Comparison of ENCODE assay signal across 29 mouse cellular contexts in genomic region chr12:73441326-73441725, GRCm38 (mm10).
DNase-seq lines count a peak whose midpoint lies in the region; ATAC-seq and TF ChIP-seq lines count a peak whose summit lies in the region.
"Had no signal": no experiment of that assay in that cellular context is flagged by ENCODE, and none has a peak within 500 bp of the region (broad histone marks: within the 10 kb centered on the region; RNA-seq: fewer than 3 reads in every experiment).

No protein-coding gene starts in this region.

- no peak overlapping the region for H3K4me2 ChIP-seq in kidney, embryonic 15.5 days
- no peak overlapping the region for H3K4me2 ChIP-seq in kidney, postnatal 0 days (ENCODE audit: low read length)
- H3K4me2 ChIP-seq: embryonic facial prominence, embryonic 13.5 days; forebrain, embryonic 12.5 days; forebrain, embryonic 15.5 days; heart, embryonic 12.5 days; heart, embryonic 15.5 days; hindbrain, embryonic 13.5 days had no signal

- H3K27ac ChIP-seq in kidney, embryonic 15.5 days: 0 out of 2 replicates have a peak overlapping the region, but pooled peaks have one; percentile 27
- peak overlapping the region; percentile 16; the same call in 1 of the 2 replicates for H3K27ac ChIP-seq in kidney, postnatal 0 days
- H3K27ac ChIP-seq: embryonic facial prominence, embryonic 10.5 days; embryonic facial prominence, embryonic 13.5 days; forebrain, embryonic 12.5 days; forebrain, embryonic 15.5 days; heart, embryonic 15.5 days; hindbrain, embryonic 10.5 days; hindbrain, embryonic 13.5 days had no signal

- 64% methylated on average over 1 of the region's 1 CpGs for WGBS in kidney, embryonic 15.5 days
- 60% methylated on average over 1 of the region's 1 CpGs for WGBS in kidney, postnatal 0 days

- no peak overlapping the region for H3K9ac ChIP-seq in kidney, embryonic 15.5 days
- no peak overlapping the region for H3K9ac ChIP-seq in kidney, postnatal 0 days (ENCODE audit: low read depth, low read length)
- H3K9ac ChIP-seq: embryonic facial prominence, embryonic 13.5 days; forebrain, embryonic 12.5 days; forebrain, embryonic 15.5 days; heart, embryonic 15.5 days; hindbrain, embryonic 13.5 days had no signal

- DNase-seq in kidney, adult 11 months: peak; percentile 41
- DNase-seq in kidney, postnatal 10 days: no peak
- DNase-seq in kidney, postnatal 4 days: no peak
- no peak for DNase-seq in kidney, postnatal 0 days (ENCODE audit: low spot score)
- DNase-seq in adrenal gland, adult 8-10 months: no peak
- DNase-seq: adrenal gland, adult 2 months; adrenal gland, postnatal 25 days; cerebellum, adult 11-12 months; cerebellum, adult 8-10 months; cerebellum, postnatal 10 days; cerebellum, postnatal 36 days; embryo, embryonic 11 days; gastrocnemius, postnatal 25 days; heart, adult 18-20 months; heart, postnatal 10 days; heart, postnatal 36 days had no signal

- peaks cover 9% of the 10 kb centered on the region for H3K4me1 ChIP-seq in kidney, embryonic 15.5 days
- 0 out of 2 replicates have a peak, but pooled peaks cover 4% of the 10 kb centered on the region for H3K4me1 ChIP-seq in kidney, postnatal 0 days (replicated peaks; ENCODE audit: insufficient read depth, low read length)
- H3K4me1 ChIP-seq: forebrain, embryonic 12.5 days; forebrain, embryonic 15.5 days; heart, embryonic 12.5 days; heart, embryonic 15.5 days; hindbrain, embryonic 13.5 days had no signal

- TF ChIP-seq CTCF in kidney, postnatal 0 days (IDR thresholded peaks at IDR 0.05; ENCODE audit: low read depth): no peak

- H3K4me3 ChIP-seq in kidney, embryonic 15.5 days (replicated peaks): no peak overlapping the region
- no peak overlapping the region for H3K4me3 ChIP-seq in kidney, postnatal 0 days (replicated peaks; ENCODE audit: low read depth, low read length)
- H3K4me3 ChIP-seq: embryonic facial prominence, embryonic 10.5 days; embryonic facial prominence, embryonic 13.5 days; erythroblast, embryonic 14.5 days; forebrain, embryonic 12.5 days; forebrain, embryonic 15.5 days; heart, embryonic 12.5 days; heart, embryonic 15.5 days; hindbrain, embryonic 10.5 days; hindbrain, embryonic 13.5 days had no signal

- 0 out of 2 replicates have a peak, but pooled peaks have one; percentile 54 for ATAC-seq in kidney, embryonic 15.5 days (replicated peaks; ENCODE audit: low FRiP score)
- ATAC-seq in kidney, postnatal 0 days (replicated peaks; ENCODE audit: low FRiP score, low read depth): no peak
- ATAC-seq: forebrain, embryonic 15.5 days; hindbrain, embryonic 16.5 days had no signal

- no peaks in the 10 kb centered on the region for H3K36me3 ChIP-seq in kidney, embryonic 15.5 days
- H3K36me3 ChIP-seq in kidney, postnatal 0 days (ENCODE audit: insufficient read depth, low read length): no peaks in the 10 kb centered on the region
- H3K36me3 ChIP-seq: embryonic facial prominence, embryonic 10.5 days; embryonic facial prominence, embryonic 13.5 days; forebrain, embryonic 12.5 days; forebrain, embryonic 15.5 days; G1E; heart, embryonic 12.5 days; heart, embryonic 15.5 days; hindbrain, embryonic 10.5 days; hindbrain, embryonic 13.5 days had no signal

- H3K9me3 ChIP-seq in kidney, embryonic 15.5 days (replicated peaks): no peaks in the 10 kb centered on the region
- H3K9me3 ChIP-seq in kidney, postnatal 0 days (replicated peaks; ENCODE audit: low read length): no peaks in the 10 kb centered on the region
- H3K9me3 ChIP-seq: embryonic facial prominence, embryonic 10.5 days; embryonic facial prominence, embryonic 13.5 days; forebrain, embryonic 12.5 days; forebrain, embryonic 15.5 days; G1E; heart, embryonic 12.5 days; heart, embryonic 15.5 days; hindbrain, embryonic 10.5 days; hindbrain, embryonic 13.5 days had no signal

- H3K27me3 ChIP-seq in kidney, embryonic 15.5 days: no peaks in the 10 kb centered on the region
- no peaks in the 10 kb centered on the region for H3K27me3 ChIP-seq in kidney, postnatal 0 days (ENCODE audit: insufficient read depth, low read length)
- H3K27me3 ChIP-seq: CH12.LX; embryonic facial prominence, embryonic 13.5 days; forebrain, embryonic 12.5 days; forebrain, embryonic 15.5 days; heart, embryonic 12.5 days; heart, embryonic 15.5 days; hindbrain, embryonic 13.5 days had no signal
